Mouse (Mus musculus) spleen, adult 12 weeks (tissue): ENCODE data around the gene Kmt2a.
"Not testable (repeated sequence)": the region's sequence is repeated elsewhere in the genome, so short reads cannot be mapped to it uniquely, and the experiment has no call there.

Source experiments
- DNase-seq: peaks from one replicate; pipeline ENCODE4 v3.0.0; 2022; ENCODE audit warnings: low spot score

The Kmt2a gene

GRCm38 (mm10) chr9:44817522-44817921 lies 63.6 kb downstream of the Kmt2a start:
- DNase-seq = no peak

DNA sequence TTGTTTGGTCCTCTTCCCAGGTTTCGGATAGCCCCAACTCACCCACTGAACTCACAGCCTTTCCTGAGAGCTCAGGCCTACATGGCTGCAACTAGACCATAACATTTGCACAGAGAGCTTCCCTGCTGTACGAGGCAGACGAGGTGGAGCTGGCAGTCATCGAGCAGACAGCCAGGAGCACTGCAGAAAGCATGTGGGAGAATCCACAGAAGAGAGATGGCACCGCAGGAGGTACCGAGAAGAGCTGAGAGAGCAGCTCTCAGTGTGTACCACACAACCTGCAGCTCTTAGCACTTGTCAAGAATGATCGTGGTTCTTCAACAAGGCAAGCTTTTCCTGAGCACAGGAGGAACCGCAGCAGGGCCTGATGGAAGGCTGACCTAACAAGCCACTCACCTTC lies 66.9 kb downstream of the Kmt2a start:
- no peak for DNase-seq

DNA sequence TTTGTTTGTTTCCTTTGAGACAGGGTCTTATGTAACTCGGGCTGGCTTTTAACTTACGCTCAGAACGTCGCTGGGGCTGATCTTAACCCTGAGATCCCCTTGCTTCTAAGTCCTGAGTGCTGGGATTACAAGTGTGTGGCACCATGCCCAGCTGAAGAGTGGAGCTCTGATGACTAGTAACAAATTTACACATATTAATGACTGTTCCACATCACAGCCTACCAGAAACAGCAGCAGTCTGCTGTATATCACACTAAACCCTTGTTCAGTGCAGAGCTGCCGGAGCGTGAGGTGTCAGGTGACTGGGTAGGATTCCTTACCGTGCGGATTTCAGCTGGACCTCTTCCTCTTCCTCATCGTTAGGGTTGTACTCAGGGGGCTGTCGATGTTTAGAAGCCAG lies 70.8 kb downstream of the Kmt2a start:
- no peak for DNase-seq

GRCm38 (mm10) chr9:44807778-44808177 lies 73.3 kb downstream of the Kmt2a start:
- no peak for DNase-seq

- no peak for DNase-seq
Observed at GRCm38 (mm10) chr9:44807141-44807540, 74.0 kb downstream of the Kmt2a start.

DNA sequence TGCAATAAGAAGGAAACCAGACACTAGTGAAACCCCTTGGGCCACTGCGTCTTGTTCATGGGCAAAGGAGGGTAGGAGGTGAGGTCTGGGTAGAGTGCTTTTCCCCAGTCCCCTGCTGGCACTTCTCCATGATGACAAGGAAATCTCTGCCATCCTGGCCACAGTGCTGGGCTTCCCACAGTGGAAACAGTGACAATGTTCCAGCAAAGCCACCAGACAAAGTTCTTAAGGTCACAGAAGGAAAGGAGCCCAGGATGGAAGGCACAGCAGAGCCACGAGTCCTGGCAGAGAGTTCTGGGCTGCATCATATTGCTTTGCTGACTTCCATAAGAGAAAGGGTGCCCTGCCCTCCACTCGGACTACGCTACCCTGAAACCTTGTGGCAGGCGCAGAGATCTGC lies 75.6 kb downstream of the Kmt2a start:
- DNase-seq = no peak

DNA sequence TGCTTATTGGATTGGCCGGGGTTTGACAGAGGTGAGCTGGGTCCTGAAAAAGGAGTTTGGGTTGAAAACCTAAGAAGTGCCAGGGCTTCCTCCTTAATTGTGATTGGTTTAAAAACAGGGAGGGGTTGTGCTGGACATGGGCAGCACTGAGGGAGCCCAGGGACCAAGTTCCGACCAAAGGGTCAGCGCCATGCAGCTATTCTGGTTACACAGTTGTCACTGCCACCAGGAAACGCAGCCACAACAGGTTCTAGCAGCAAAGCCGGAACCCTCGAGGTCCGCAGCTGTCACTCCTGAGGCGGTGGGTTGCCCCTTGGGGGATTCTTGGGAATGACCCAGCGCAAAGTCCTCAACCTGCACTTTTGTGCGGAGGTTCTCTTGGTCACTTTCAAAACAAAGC lies 76.4 kb downstream of the Kmt2a start:
- DNase-seq = no peak

DNA sequence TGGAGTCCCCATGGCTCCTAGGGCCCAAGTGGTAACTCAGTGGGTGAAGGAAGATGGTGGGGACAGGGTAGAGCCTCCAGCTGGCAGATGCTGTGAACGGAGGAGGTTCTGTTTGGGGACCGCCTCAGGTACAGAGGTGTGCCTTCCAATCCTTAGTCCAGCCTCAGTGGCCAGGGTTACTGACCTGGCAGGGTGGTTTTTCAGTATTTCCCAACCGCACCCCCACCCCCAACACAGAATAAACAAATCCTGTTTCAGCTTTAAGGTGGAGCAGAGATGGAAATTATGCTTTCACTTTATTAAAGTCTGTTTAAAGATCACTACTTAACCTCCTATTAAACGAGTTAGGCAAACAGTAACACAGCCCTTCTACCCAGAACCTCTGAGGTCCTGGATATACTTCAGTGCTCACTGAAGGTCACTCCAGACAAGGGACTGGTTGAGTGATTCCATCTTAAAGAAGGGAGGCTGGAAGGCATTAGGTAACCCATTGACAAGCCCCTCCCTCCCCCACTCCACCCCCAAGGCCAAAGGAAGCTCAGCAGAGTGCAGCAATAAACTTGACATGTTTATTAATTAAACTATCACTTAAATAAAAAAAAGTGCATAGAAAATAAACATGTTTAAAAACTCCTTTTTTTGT lies 78.2 kb downstream of the Kmt2a start, which contains the start of gene Ttc36:
Gene Ttc36, minus strand, starts transcription at position 265 of the 643 bp plus-strand sequence.
- no peak for DNase-seq

DNA sequence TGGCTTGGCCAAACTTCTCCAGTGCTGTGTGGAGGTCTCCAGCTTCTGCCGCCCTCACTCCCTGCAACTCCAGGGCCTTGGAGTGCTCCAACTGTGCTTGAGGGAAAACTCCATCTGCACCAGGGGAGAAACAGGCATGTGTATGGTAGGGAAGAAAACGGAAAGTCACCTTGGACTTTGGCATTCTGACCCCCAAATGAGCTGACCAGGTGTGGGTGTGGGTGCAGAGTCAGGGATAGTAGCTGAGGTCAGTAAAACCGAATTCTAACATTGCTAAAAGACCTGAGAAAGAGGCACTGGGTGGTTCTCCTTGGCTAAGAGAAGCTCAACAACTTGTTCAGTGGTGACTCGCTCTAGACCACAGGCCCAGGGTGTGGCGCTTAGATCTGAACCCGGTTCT lies 79.4 kb downstream of the Kmt2a start:
- DNase-seq = no peak

- no peak for DNase-seq
Observed at GRCm38 (mm10) chr9:44799958-44800324, 81.2 kb downstream of the Kmt2a start.

DNA sequence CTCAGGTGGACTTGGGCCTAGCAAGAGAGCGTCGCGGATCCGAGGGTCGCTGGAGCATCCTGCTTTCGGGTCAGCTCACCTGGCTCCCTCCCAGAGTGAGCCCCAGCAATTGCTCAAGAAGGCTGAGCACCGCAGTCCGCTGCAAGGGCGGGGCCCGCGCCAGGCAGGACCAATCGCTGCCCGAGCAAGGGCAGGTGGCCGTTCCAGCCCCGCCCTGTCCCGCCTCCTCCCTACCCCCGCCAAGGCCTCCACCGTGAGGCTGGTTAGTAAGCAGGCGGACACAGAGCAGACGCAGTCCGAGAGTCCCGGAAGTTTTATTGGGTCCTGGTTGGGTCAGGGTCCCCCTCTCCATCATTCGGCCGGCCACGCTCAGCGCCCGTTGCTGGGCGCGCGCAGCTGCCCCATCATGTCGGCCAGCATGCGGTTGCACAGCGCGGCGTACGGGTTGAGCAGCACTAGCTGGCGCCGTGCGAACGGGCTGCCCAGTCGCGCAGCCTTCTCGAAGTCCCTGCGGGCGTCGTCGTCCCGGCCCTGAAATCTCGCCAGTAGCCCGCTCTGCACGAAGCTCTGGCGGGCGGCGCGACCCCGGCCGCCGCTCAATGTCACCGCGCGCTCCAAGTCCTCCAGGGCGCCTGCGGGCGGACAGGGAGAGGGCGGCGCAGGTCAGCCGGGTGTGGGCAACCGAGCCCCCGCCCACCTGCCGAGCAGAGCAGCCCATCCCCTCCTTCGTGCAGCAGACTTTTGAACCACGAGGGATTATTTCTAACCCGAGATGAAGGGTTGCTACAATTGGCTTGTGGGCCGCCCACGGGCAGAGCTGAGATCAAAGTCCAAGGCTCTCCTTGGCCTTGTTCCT lies 81.8 kb downstream of the Kmt2a start, which contains the start of gene Tmem25:
Gene Tmem25, minus strand, starts transcription at position 206 of the 856 bp plus-strand sequence.
- peak; percentile 61 for DNase-seq

DNA sequence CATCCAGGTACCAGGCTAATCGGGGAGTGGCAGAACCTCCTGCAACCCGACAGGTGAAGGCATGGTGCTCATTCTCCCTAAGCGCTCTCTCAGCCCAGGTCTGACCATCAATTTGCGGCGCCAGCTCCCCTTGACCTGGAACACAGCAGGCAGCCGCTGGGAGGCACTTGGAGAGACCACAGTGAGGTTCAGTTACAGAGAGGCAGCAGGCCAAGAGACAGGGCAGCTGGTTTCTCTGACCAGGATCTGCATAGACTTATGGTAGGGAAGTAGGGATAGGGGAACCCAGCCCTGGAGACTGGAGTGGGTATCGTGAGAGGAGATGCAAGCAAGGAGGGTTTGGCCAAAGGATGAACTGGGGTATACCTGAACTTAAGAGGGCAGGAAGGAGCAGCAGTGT lies 82.8 kb downstream of the Kmt2a start:
- no peak for DNase-seq

GRCm38 (mm10) chr9:44792842-44793241 lies 88.3 kb downstream of the Kmt2a start:
- no peak for DNase-seq

GRCm38 (mm10) chr9:44772750-44773651 lies 108.1 kb downstream of the Kmt2a start:
- DNase-seq = peak; percentile 86

DNA sequence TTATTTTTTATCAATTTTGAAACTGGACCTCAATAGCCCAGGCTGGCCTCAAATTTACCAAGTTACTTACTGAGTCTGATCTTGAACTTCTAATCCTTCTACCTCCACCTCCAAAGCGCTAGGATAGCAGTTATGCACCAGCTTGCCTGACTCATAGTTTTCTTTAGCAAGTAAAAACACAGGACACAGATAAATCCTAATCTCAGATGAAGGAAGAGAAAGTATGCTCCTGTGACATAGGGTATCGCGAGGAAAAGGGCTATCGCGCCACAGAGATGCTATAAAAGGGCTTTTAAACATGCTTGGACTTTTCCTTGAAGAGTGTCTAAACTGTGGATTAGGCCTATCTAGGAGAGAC lies 108.7 kb downstream of the Kmt2a start:
- no peak for DNase-seq

- DNase-seq = no peak
Observed at GRCm38 (mm10) chr9:44771376-44771775, 109.7 kb downstream of the Kmt2a start.

DNA sequence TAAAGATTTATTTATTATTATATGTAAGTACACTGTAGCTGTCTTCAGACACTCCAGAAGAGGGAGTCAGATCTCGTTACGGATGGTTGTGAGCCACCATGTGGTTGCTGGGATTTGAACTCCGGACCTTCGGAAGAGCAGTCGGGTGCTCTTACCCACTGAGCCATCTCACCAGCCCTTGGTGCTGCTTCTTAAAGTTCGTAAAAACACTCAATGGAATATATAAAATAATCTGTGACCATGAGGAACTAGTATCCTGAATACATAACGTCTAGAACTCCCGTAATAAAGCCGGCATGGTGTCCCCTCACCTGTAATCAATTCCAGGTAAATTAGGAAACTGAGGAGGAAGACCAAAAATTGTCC lies 113.1 kb downstream of the Kmt2a start:
- not testable (repeated sequence) for DNase-seq

DNA sequence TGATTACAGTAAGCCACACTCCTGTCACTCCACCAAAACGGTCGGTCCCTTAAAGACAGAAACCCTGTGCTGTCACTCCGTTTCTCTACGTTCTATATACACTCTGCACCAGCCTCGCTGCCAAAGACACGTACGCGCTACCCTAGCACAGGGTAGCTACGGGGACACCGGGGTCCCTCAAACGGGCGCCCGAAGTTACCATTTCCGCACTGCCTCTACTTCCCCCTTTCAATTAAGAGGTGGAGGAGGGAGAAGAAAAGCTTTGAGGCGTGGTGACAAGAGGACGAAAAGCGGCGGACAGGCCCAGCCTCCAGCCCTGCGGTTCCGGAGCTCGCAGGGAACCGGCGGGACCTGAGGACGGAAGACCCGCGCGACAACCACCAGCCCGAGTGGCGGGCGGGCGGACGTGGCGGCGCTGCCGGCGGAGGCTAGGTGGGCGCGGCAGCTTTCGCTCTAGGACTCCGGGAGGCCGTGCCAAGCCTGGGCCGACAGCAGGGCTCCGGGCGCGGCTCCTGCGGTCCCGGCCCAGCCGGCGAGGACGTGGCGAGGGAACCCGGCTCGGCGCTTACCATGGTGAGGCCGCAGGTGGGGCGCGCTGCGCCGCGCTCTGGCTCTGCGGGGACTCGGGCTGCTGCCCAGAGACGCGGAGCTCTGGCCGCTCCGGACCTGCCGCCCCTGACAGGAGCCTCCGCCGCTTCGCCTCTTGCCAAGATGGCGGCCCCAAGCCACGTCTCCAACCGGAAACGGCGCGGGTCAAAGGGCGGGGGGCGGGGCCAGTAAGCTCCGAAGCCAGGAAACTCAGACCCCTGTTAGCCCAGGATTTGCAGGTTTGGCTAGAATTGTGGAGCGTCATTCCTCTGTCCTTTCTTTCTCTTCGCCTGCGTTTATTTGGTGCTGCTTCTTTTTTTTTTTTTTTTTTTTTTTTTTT lies 113.7 kb downstream of the Kmt2a start, which contains the start of the genes Arcn1 and Ift46:
Gene Arcn1, minus strand, starts transcription at position 745 of the 928 bp plus-strand sequence.
Gene Ift46, plus strand, starts transcription at position 808 of the 928 bp plus-strand sequence.
- peak; percentile 76 for DNase-seq

GRCm38 (mm10) chr9:44760873-44761272 lies 120.2 kb downstream of the Kmt2a start:
- no peak for DNase-seq
